Mouse (Mus musculus): Measurements from ENCODE around the gene Tmem128. TPM values are rescaled to one million over a fixed set of nuclear protein-coding genes. Genes with fewer than 3 reads are reported as not detected.

Tmem128 gene
- total and polyA plus RNA-seq, 3 experiments: 55.9 to 78.9 TPM; not detected in 1

DNA sequence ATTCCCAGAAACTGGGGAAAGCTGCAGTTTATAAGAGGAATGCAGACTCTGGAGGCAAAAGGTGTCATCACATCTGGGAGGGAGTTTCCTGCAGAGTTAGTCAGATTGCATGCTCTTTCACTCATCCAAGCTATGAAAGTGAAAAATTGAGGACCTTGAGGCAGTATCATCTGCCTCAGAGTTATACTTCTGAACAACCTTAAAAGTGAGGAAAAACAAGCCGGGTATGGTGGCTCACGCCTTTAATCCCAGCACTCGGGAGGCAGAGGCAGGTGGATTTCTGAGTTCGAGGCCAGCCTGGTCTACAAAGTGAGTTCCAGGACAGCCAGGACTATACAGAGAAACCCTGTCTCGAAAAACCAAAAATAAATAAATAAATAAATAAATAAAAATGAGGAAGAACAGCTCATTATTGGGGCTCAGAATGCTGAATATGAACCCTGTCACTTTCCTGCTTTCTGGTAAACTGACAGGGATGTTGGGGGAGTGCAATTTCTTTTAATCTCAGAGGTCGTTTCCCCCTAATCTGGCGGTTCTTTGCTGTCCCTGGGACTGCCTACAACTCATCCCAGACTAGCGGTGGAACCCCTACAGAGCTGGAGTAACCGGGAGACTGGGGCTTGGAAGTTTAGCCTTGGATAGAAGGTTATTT is 404 bp upstream of the Tmem128 start:
- Histone ChIP-seq H3K9ac (ENCODE audit: control insufficient read depth, low read depth, low read length, poor library complexity, severe bottlenecking) (peak overlapping the region; percentile 85), H3K4me1 (ENCODE audit: control insufficient read depth in 1 of 2, insufficient read depth in 2 of 2, low read length in 2 of 2) (peaks cover 3 to 14% of the 10 kb centered on the region in 2 experiments; a peak in 3 of 4 replicates), H3K4me3 (ENCODE audit: control insufficient read depth in 1 of 2, insufficient read depth in 1 of 2, low read depth in 2 of 2, low read length in 2 of 2) (peak overlapping the region; percentile 75 to 88), H3K36me3 (ENCODE audit: control insufficient read depth in 1 of 2, insufficient read depth in 2 of 2, low read length in 2 of 2) (peaks cover 2 to 15% of the 10 kb centered on the region in 2 experiments), H3K27ac (ENCODE audit: control insufficient read depth, low read depth, low read length) (peak overlapping the region; percentile 87), H3K9me3 (replicated peaks; ENCODE audit: insufficient read depth, low read length) (no peaks in the 10 kb centered on the region), H3K79me2 (ENCODE audit: control insufficient read depth, insufficient read depth, low read length, poor library complexity) (peaks cover 14% of the 10 kb centered on the region), H3K27me3 (ENCODE audit: control insufficient read depth in 1 of 2, insufficient read depth in 2 of 2, low read length in 2 of 2) (no peaks in the 10 kb centered on the region)
- TF ChIP-seq TBP (IDR thresholded peaks at IDR 0.05; ENCODE audit: low read depth, low read length) (peak; percentile 88), SIN3A (IDR thresholded peaks at IDR 0.05; ENCODE audit: low read length) (no peak), ELF1 (IDR thresholded peaks at IDR 0.05; ENCODE audit: low read depth, low read length) (no peak), MYB (IDR thresholded peaks at IDR 0.05; ENCODE audit: low read depth, low read length) (no peak), JUND (IDR thresholded peaks at IDR 0.05; ENCODE audit: low read depth, low read length) (no peak), RAD21 (IDR thresholded peaks at IDR 0.05; ENCODE audit: low read depth, low read length) (no peak), ETS1 (IDR thresholded peaks at IDR 0.05; ENCODE audit: low read depth, low read length) (no peak), CHD2 (IDR thresholded peaks at IDR 0.05; ENCODE audit: low read length) (no peak)
- DNase-seq (ENCODE audit: low read depth, low spot score): peak; percentile 48

DNA sequence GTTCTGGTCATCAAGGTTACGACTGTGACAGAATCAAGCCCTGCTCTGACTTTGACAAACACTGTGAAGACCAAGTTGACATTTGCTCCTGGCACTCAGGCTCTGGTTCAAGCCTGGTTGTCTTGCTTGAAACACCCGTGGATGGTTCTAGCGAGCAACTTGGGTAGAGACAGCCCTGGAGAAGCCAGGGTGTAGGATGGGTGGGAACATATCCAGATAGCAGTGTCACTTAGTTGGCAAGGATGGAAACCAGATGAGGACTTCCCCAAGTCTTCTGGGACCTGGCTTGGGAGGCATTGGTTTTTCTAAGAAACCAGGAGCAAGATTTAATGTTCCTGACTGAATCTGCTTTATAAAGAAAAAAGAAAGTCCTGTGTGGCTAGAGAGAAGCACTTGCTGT is 11.0 kb downstream of the Tmem128 start:
- no peak overlapping the region for H3K4me3 ChIP-seq (ENCODE audit: control insufficient read depth in 1 of 2, insufficient read depth in 1 of 2, low read depth in 2 of 2, low read length in 2 of 2)
- H3K4me1 ChIP-seq (ENCODE audit: control insufficient read depth in 1 of 2, insufficient read depth in 2 of 2, low read length in 2 of 2): 0 out of 4 replicates have a peak, but pooled peaks cover 0 to 2% of the 10 kb centered on the region in 2 experiments
- H3K9me3 ChIP-seq (replicated peaks; ENCODE audit: insufficient read depth, low read length): no peaks in the 10 kb centered on the region
- H3K9ac ChIP-seq (ENCODE audit: control insufficient read depth, low read depth, low read length, poor library complexity, severe bottlenecking): no peak overlapping the region
- no peaks in the 10 kb centered on the region for H3K27me3 ChIP-seq (ENCODE audit: control insufficient read depth in 1 of 2, insufficient read depth in 2 of 2, low read length in 2 of 2)
- H3K27ac ChIP-seq (ENCODE audit: control insufficient read depth, low read depth, low read length): no peak overlapping the region
- TF ChIP-seq JUND (IDR thresholded peaks at IDR 0.05; ENCODE audit: low read depth, low read length) (no peak), POLR2A (IDR thresholded peaks at IDR 0.05; ENCODE audit: control insufficient read depth in 1 of 2, insufficient read depth in 1 of 2, low read depth in 1 of 2, low read length in 2 of 2, poor library complexity in 1 of 2) (no peak), POLR2AphosphoS2 (IDR thresholded peaks at IDR 0.05; ENCODE audit: low read length) (no peak), MXI1 (IDR thresholded peaks at IDR 0.05; ENCODE audit: low read depth, low read length) (no peak), ETS1 (IDR thresholded peaks at IDR 0.05; ENCODE audit: low read depth, low read length) (no peak), MEF2A (IDR thresholded peaks at IDR 0.05; ENCODE audit: extremely low read depth, insufficient replicate concordance, low read depth, low read length, poor library complexity, severe bottlenecking) (no peak), ELF1 (IDR thresholded peaks at IDR 0.05; ENCODE audit: low read depth, low read length) (no peak), NELFE (IDR thresholded peaks at IDR 0.05; ENCODE audit: low read depth, low read length) (no peak), USF2 (IDR thresholded peaks at IDR 0.05; ENCODE audit: borderline replicate concordance in 1 of 2, insufficient read depth in 1 of 2, low read depth in 1 of 2, low read length in 2 of 2) (no peak), CHD1 (IDR thresholded peaks at IDR 0.05; ENCODE audit: low read depth, low read length) (no peak), UBTF (IDR thresholded peaks at IDR 0.05; ENCODE audit: borderline replicate concordance, insufficient read depth, low read depth, low read length) (no peak), CTCF (IDR thresholded peaks at IDR 0.05 in 2 of 3, conservative IDR thresholded peaks at IDR 0.05 in 1 of 3; ENCODE audit: control insufficient read depth in 1 of 3, insufficient read depth in 1 of 3, low read depth in 2 of 3, low read length in 3 of 3, poor library complexity in 1 of 3, severe bottlenecking in 1 of 3) (no peak), POLR2AphosphoS5 (IDR thresholded peaks at IDR 0.05; ENCODE audit: borderline replicate concordance, low read depth, low read length) (no peak), TBP (IDR thresholded peaks at IDR 0.05; ENCODE audit: low read depth, low read length) (no peak), MYB (IDR thresholded peaks at IDR 0.05; ENCODE audit: low read depth, low read length) (no peak)
- no peaks in the 10 kb centered on the region for H3K79me2 ChIP-seq (ENCODE audit: control insufficient read depth, insufficient read depth, low read length, poor library complexity)
- no peaks in the 10 kb centered on the region; a peak in 2 of 4 replicates for H3K36me3 ChIP-seq (ENCODE audit: control insufficient read depth in 1 of 2, insufficient read depth in 2 of 2, low read length in 2 of 2)
- DNase-seq (ENCODE audit: low read depth, low spot score): no peak

Measured in MEL (cell line).